Mouse (Mus musculus) layer of hippocampus, adult 2 months (tissue): ENCODE measurements at regions not wholly inside any gene's neighbourhood (a gene's known extent, or its start where the extent isn't known, plus 50 kb on each side); places are given as distances from the start of the nearest gene placed in this dataset.

ENCODE experiments used
- DNase-seq, 2 experiments: peaks; one replicate each; pipeline ENCODE4 v3.0.0; 2022; ENCODE audit warnings: low spot score in 2 of 2
- H3K27ac ChIP-seq: fragments of 200-600 bp; 2 replicates; pipeline ENCODE4 v1.8.1; 2022
- H3K4me3 ChIP-seq: fragments of 200-600 bp; 2 replicates; pipeline ENCODE4 v1.8.1; 2022; ENCODE audit warnings: mild to moderate bottlenecking
- CTCF ChIP-seq: fragments of 200-600 bp; conservative IDR thresholded peaks from 2 replicates; pipeline ENCODE4 v1.8.1; 2022; ENCODE audit warnings: antibody characterized with exemption, mild to moderate bottlenecking, moderate library complexity

DNA sequence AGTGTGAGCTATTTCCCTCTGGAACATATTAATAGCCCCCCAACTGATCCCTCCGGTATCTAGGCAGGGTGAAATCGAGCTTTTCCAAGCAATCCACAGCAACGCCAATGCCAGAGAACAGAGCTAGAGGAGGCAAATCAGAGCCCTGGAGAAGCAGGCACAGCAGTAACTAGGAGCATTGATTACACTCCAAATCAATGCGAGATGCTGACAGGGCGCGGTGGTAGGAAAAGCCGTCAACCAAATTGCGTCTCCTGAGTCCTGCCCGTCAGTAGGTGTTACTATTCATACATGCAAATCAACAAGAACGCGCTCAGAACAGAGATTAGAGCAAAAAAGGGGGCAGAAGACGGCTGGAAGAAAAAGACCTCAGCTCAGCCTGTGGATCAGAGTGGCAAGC lies 162.2 kb downstream of the Rps29 start:
- H3K27ac ChIP-seq = no peak overlapping the region
- TF ChIP-seq CTCF = no peak
- no peak for DNase-seq
- H3K4me3 ChIP-seq = peak overlapping the region; percentile 23

- no peak overlapping the region for H3K4me3 ChIP-seq
- no peak for DNase-seq
- no peak overlapping the region for H3K27ac ChIP-seq
- no peak for TF ChIP-seq CTCF
Observed at GRCm38 (mm10) chr12:68980640-68981039, 178.3 kb downstream of the Rps29 start.

DNA sequence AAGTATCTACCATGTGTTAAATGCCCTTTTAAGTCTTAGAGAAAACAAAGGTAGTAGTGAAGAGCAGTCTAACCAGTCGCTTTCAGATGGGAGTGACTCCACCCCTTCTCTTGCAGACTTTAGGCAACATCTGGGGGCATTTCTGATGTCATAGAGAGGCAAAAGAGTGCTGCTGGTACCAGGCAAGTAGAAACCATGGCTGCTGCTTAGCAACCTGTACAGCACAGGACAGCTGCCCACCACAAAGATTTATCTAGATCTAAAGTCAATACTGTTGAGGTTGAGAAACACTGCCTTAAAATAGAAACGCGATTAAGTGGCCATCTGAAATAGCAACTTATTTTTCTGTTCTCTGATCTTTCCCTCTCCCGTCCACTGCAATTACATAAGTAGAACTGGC lies 178.8 kb downstream of the Rps29 start:
- no peak overlapping the region for H3K27ac ChIP-seq
- no peak for TF ChIP-seq CTCF
- H3K4me3 ChIP-seq = no peak overlapping the region
- DNase-seq = no peak

DNA sequence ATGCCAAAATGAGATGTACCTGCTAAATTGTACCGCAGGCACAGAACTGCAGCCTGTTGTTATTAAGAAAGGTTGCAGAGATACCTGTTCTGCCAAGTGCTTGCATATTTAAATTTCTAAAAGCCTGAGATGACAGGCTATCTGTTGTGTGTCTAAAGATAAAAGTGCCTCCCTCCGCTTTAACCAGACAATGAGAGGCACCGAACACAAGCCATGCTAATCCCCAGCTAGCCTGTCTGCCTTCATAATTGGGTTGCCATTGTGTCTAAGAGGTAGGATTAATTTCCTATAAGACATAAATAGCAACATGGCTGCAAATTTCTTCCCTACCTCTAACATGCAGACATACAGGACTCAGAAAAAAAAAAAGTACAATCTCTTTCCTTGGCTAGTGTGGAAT lies 179.8 kb downstream of the Rps29 start:
- no peak for DNase-seq
- TF ChIP-seq CTCF = no peak
- Histone ChIP-seq H3K4me3 (no peak overlapping the region), H3K27ac (no peak overlapping the region)

GRCm38 (mm10) chr12:68977276-68977675 lies 181.7 kb downstream of the Rps29 start:
- TF ChIP-seq CTCF = no peak
- DNase-seq = no peak
- Histone ChIP-seq H3K27ac (no peak overlapping the region), H3K4me3 (no peak overlapping the region)

GRCm38 (mm10) chr12:68947240-68947639 lies 211.7 kb downstream of the Rps29 start:
- DNase-seq = no peak
- TF ChIP-seq CTCF = no peak
- Histone ChIP-seq H3K27ac (no peak overlapping the region), H3K4me3 (no peak overlapping the region)

DNA sequence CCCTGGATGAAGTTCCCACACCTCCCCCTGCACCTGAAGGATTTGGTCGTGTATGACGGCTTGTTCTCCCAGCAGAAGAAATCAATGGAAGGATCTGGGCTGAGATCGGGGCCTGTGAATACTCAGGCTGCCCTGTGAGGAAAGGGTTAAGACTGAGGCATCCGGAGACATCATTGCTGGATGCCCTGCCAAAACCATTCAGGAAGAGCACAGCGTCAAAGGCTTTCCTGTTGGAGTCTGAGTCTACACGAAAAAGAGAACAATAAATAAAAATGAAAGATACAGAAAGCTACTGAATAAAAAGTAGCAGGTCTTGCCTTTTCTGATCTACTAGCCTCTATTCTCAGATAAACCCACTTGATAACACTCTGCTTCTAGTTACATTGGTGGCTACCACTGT lies 248.4 kb downstream of the Rps29 start:
- DNase-seq = no peak
- no peak overlapping the region for H3K27ac ChIP-seq
- no peak for TF ChIP-seq CTCF
- no peak overlapping the region for H3K4me3 ChIP-seq

DNA sequence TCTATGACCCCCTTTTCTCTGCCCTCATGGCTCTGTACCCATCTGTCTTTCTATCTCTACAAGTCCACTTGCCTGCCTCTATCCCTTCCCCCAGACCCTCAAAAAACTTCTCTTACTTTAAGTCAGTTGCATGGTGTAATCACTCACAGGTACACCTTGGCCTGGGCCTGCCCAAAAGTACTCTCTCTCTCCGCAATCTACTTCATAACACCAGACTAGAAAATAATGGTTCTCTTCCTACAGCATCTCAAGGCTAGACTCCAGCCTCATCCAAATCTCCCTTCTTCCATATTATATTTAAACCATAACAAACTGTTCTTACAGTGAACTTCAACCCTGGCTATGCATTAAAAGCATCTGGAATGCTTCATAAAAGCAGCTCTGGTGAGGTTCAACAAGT lies 254.2 kb downstream of the Rps29 start:
- H3K27ac ChIP-seq = no peak overlapping the region
- TF ChIP-seq CTCF = no peak
- H3K4me3 ChIP-seq = no peak overlapping the region
- DNase-seq = no peak

GRCm38 (mm10) chr12:68889141-68889540 lies 269.8 kb downstream of the Rps29 start:
- no peak for TF ChIP-seq CTCF
- Histone ChIP-seq H3K4me3 (no peak overlapping the region), H3K27ac (no peak overlapping the region)
- no peak for DNase-seq

GRCm38 (mm10) chr12:68882503-68882902 lies 276.5 kb downstream of the Rps29 start:
- Histone ChIP-seq H3K4me3 (no peak overlapping the region), H3K27ac (no peak overlapping the region)
- no peak for TF ChIP-seq CTCF
- no peak for DNase-seq

- no peak for DNase-seq
- no peak overlapping the region for H3K27ac ChIP-seq
- TF ChIP-seq CTCF = no peak
- H3K4me3 ChIP-seq = no peak overlapping the region
Observed at GRCm38 (mm10) chr12:68879425-68879824, 279.6 kb downstream of the Rps29 start.

- no peak overlapping the region for H3K4me3 ChIP-seq
- H3K27ac ChIP-seq = no peak overlapping the region
- DNase-seq = no peak
- no peak for TF ChIP-seq CTCF
Observed at GRCm38 (mm10) chr12:68871259-68871658, 287.7 kb downstream of the Rps29 start.

DNA sequence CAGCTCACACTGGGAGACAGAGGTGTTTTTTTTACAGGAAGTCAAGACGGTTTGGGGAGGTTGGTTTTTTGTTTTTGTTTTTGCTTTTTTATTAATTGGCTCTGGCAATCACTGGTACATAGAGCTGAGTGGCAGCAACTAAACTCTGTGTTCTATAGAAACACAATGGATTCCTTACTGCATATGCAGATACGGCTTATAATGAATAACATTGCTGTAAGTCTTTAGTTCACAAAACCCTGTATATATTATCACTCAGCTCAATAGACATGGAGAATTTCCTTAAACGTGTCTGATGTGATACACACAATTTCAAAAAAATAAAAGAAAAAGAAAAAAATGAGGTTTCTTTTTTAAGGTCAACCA lies 296.0 kb downstream of the Rps29 start:
- TF ChIP-seq CTCF = no peak
- H3K27ac ChIP-seq = no peak overlapping the region
- H3K4me3 ChIP-seq = no peak overlapping the region
- no peak for DNase-seq

- peak; percentile 42 to 66 for DNase-seq
- peak; percentile 87 for TF ChIP-seq CTCF
- Histone ChIP-seq H3K27ac (no peak overlapping the region), H3K4me3 (no peak overlapping the region)
Observed at GRCm38 (mm10) chr12:68862313-68862990, 296.5 kb downstream of the Rps29 start.

GRCm38 (mm10) chr12:68860332-68860731 lies 298.7 kb downstream of the Rps29 start:
- no peak for DNase-seq
- H3K27ac ChIP-seq = no peak overlapping the region
- no peak overlapping the region for H3K4me3 ChIP-seq
- TF ChIP-seq CTCF = no peak
